Mouse (Mus musculus) hindlimb bud, embryonic 11.5 days (tissue): ENCODE data around the gene Rad51d.
"Not testable (repeated sequence)": the region's sequence is repeated elsewhere in the genome, so short reads cannot be mapped to it uniquely, and the experiment has no call there.

Experiments
- DNase-seq: peaks from one replicate; pipeline ENCODE4 v3.0.0-alpha.2; 2012; ENCODE audit warnings: low read depth, low spot score; ENCODE audit errors: extremely low spot score

The Rad51d gene

GRCm38 (mm10) chr11:82857307-82857848 is 33.0 kb downstream of the Rad51d start:
- no peak for DNase-seq

DNA sequence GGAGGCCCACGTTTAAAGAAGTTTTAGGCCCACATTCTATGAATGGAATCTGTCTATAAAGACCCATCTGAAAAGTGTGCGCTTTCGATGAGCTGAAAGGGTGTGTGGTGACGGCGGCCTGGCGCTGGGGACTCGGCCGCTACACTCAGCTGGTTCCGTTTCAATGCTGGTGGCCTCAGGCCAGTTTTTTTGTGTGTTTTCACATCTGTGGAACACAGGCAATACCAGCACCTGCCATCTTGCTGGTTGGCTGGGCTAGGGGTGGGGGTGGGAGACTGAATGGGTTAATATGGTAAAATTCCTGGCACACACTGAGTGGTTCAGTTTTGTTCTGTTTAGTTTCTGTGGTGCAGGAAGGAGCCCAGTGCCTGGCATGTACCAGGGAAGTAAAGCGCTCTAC is 34.4 kb downstream of the Rad51d start:
- no peak for DNase-seq

DNA sequence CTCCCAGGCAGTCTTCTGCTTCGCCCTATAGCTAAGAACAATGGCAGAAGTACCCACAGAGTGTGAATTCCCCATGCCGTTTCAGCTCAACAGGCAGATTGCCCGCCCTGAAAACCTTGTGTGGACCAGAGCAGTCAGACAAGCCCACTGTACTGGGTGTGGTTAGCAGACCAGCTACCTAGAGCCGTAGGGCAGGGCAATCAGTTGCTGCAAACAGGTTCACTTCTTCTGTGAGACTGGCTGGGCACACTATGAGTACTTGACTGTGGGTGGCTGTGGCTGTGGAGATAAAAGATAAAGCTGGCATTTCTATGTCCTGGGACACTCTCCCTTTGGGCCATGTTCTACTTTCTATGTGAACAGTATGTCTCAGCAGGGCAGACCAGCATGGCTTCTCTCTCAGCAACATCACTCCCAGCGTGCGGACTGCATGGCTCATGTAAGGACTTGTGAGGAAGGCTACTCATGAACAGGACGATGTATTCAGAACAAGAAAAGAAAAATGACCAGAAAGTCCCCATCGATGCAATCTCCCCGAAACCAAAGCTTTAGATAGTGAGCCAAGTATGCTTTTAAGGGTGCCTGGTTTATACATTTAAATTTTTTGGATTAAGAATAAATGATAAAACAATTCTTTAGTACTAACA is 35.0 kb downstream of the Rad51d start:
- DNase-seq, result no peak

DNA sequence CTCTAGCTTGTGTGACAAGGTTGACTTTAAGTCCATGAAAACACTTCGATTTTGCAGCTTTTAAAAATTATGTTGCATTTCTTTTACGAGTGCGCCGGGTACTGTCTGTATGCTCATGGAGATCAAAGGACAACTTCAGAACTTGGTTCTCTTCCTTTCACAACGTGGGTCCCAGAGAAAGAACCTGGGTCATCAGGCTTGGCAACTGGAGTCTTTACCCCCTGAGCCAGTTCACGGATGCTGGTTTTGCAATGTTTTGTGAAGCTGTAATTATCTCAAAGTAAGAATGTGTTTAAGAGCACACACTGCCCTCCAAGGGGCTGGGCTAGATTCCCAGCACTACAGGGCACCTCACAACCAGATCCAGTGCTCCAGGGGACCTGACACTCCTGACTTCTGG is 36.3 kb downstream of the Rad51d start:
- DNase-seq, result no peak

GRCm38 (mm10) chr11:82852958-82853357 is 37.5 kb downstream of the Rad51d start:
- no peak for DNase-seq

DNA sequence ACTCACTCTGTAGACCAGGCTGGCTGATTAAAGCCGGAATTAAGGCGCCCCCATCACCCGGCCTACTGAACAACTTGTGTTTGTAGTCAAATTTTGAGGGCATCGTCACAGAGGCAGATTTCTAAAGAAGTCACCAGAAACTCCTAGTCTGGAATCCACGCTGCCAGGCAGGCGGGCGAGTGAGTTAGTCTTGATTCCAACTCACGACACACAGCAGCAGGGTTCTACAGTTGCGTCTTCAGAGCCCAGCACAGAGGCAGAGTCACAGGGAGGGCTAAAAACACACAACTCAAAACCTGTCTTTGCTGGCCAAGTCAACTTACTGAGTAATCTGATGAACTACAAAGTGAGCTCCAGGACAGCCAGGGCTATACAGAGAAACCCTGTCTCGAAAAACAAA is 37.9 kb downstream of the Rad51d start:
- no peak for DNase-seq

GRCm38 (mm10) chr11:82852115-82852514 is 38.3 kb downstream of the Rad51d start:
- DNase-seq, result no peak

DNA sequence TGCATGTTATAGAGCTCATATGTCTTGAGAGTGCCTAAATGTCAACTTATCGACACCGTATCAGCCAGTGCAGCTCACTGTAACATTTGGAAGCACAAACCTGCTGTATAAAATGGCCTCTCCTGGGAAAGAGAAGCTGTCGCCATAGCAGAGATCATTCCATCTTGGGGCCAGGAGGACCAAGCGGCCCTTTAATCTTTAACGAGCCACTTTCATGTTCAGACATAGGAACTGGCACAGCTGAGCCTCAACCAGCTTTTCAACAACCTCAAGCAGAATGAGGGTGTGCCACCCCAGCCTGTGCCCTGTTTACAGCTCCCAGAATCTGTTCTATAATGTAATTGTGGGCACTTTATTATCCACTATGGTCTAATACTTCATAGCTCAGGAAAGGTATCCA is 40.2 kb downstream of the Rad51d start:
- DNase-seq, result no peak

DNA sequence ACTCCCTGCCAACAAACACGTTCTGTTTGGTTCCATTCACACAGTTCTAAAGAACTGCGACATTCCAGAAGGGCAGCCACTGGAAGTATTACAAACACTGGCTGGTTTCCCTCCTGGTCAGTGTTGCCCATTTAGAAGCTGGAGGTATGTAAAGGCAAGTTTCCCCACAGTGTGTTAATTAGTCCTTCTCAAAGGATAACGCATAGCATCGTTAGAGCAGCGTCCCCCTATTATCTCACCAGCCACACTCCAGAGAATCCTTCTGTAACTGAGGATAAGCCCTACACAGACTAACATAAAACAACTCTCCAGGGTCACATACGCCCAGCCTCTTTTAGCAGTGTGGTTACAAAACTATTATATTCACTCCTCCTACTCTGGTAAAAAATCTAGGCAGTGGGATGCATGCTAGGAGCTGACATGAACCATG is 42.8 kb downstream of the Rad51d start:
- no peak for DNase-seq

DNA sequence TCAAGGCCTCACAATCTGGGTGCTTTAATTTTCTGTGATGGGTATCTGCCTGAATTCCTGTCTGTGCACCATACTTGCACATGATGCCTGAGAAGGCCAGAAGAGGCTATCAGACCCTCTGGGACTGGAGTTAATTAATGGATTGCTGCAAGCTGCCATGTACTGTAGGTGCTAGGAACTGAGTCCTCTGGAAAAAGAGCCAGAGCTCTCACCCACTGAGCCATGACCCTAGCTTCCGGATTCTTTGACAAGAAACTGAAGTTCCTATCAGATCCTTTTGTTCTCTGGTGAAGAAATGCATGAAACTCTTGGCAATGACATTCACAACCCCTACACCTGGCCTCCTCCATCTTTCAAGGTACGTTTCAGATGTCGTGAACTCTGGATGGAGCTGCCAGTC is 43.5 kb downstream of the Rad51d start:
- no peak for DNase-seq

DNA sequence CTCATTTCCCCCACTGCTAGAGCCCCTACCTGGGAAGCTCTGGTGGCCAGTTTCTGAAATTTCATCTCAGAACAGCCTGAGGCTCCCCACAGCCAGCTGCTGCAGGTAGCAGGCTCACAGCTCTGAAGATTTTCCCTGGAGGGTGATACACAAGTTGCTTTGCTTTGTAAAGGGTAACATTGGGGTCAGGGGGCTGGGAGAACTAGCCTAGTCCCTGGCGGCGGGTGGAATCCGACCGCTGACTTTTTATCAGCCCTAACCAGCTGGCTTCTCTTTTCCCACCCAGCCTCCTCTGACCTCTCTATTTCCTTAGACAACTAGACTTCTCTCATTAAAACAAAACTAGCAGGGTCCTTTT is 44.4 kb downstream of the Rad51d start:
- DNase-seq, result no peak

GRCm38 (mm10) chr11:82845415-82846078 is 44.9 kb downstream of the Rad51d start:
- no peak for DNase-seq

GRCm38 (mm10) chr11:82844771-82845414 is 45.5 kb downstream of the Rad51d start:
- DNase-seq, result no peak

GRCm38 (mm10) chr11:82838511-82838910 is 51.9 kb downstream of the Rad51d start:
- no peak for DNase-seq

- no peak for DNase-seq
Measured at GRCm38 (mm10) chr11:82837848-82838247, 52.6 kb downstream of the Rad51d start.

- no peak for DNase-seq
Measured at GRCm38 (mm10) chr11:82837192-82837591, 53.2 kb downstream of the Rad51d start.

- no peak for DNase-seq
Measured at GRCm38 (mm10) chr11:82835616-82836432, 54.6 kb downstream of the Rad51d start.

GRCm38 (mm10) chr11:82834359-82834758 is 56.1 kb downstream of the Rad51d start:
- DNase-seq, result not testable (repeated sequence)

DNA sequence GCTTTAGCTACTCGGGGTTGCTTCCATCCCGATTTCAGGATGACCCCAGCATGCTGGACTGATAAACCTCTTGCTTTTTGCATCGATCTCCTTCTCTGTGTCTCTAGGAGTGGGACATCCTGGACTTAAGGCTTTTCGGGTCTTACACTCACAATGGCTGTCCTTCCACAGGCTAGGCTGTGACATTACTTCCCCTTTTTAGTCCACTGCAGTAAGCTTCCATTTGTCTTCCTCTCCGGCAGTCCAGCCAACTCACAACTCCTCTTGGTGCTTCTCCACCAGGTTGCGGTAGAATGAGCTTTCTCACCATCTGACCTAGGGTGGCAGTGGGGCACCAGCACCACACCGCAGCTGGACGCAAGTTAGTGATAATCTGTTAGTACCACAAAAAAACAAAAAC is 56.5 kb downstream of the Rad51d start:
- DNase-seq, result no peak

GRCm38 (mm10) chr11:82832402-82832801 is 58.0 kb downstream of the Rad51d start:
- DNase-seq, result not testable (repeated sequence)
